Mouse (Mus musculus) left cerebral cortex, adult 6 months (tissue): ENCODE results near the gene Spin2f. TPM values are rescaled to one million over a fixed set of nuclear protein-coding genes. Genes with fewer than 3 reads are reported as not detected.

Experiments
- long read RNA-seq, 2 experiments: library from polyadenylated mRNA; unstranded; transcript quantifications; one replicate each; pipeline ENCODE4 v2.0.0; 2019 to 2020
- polyA plus RNA-seq: library from polyadenylated mRNA; unstranded; fragments of <200 nt; fragmentation: Nextera tagmentation; gene quantifications from 2 replicates; pipeline ENCODE4 v1.2.3, GENCODE M21; 2021

Gene Spin2f
- not detected in 2 replicates for polyA plus RNA-seq
- long read RNA-seq, experiment 1, result 0 reads
- long read RNA-seq, experiment 2, result 0 reads

DNA sequence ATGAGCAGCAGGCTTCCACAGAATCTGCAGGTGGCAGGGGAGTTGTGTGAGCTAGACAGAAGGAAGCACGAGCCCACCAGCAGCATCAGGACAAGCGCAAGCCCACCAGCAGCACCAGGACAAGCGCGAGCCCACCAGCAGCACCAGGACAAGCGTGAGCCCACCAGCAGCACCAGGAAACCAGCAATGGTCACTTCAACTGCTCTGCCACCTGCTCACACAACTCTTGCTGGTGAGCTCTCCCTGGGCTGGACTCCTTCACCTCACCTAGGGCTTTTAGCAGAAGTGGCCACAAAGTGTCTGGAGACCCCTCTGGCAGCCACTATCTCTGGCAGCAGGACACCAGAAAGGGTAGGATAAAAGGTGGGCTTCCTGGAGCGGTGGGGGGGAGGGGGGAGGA is at the start of gene Spin2f:
Gene Spin2f (plus strand): TSS at position 301 of the 400 bp plus-strand sequence.

Other genes starting within 250 kb of the Spin2f start
- gene Btbd35f29, start 136.2 kb upstream of the Spin2f start, polyA plus RNA-seq, result not detected in 2 replicates
- not detected in 2 replicates for gene Btbd35f26, start 82.6 kb downstream of the Spin2f start, polyA plus RNA-seq
- not detected in 2 replicates for gene Btbd35f19, start 130.0 kb downstream of the Spin2f start, polyA plus RNA-seq